Mouse (Mus musculus) urinary bladder, postnatal 36 days (tissue): ENCODE data around the gene Glra1.
"Not testable (repeated sequence)": the region's sequence is repeated elsewhere in the genome, so short reads cannot be mapped to it uniquely, and the experiment has no call there.

Experiments used
- DNase-seq, 2 experiments: peaks; one replicate each; pipeline ENCODE4 v3.0.0; 2022; ENCODE audit warnings: low spot score in 2 of 2, mixed read lengths in 1 of 2

Glra1 gene

GRCm38 (mm10) chr11:55607808-55608523 lies at the start of gene Glra1:
Gene Glra1 (minus strand): TSS chr11:55608198.
- peak; percentile 48 to 58 for DNase-seq

GRCm38 (mm10) chr11:55636961-55637360 lies 29.0 kb upstream of the Glra1 start:
- DNase-seq, result no peak

GRCm38 (mm10) chr11:55633901-55634300 lies 25.9 kb upstream of the Glra1 start:
- DNase-seq, result no peak

- DNase-seq, result not testable (repeated sequence)
Observed at GRCm38 (mm10) chr11:55614631-55615030, 6.6 kb upstream of the Glra1 start.

GRCm38 (mm10) chr11:55608524-55608920 lies 524 bp upstream of the Glra1 start:
- DNase-seq, result no peak

- DNase-seq, result no peak
Observed at GRCm38 (mm10) chr11:55607066-55607807, 761 bp downstream of the Glra1 start.

- DNase-seq, result no peak
Observed at GRCm38 (mm10) chr11:55601447-55602065, 6.4 kb downstream of the Glra1 start.

- no peak for DNase-seq
Observed at GRCm38 (mm10) chr11:55595726-55596125, 12.3 kb downstream of the Glra1 start.

- DNase-seq, result no peak
Observed at GRCm38 (mm10) chr11:55594411-55594810, 13.6 kb downstream of the Glra1 start.

GRCm38 (mm10) chr11:55591194-55591593 lies 16.8 kb downstream of the Glra1 start:
- DNase-seq, result no peak

- no peak for DNase-seq
Observed at GRCm38 (mm10) chr11:55589376-55590167, 18.4 kb downstream of the Glra1 start.

- peak in 1 of 2 experiments; percentile 5 for DNase-seq
Observed at GRCm38 (mm10) chr11:55574397-55574796, 33.6 kb downstream of the Glra1 start.

GRCm38 (mm10) chr11:55571144-55571543 lies 36.9 kb downstream of the Glra1 start:
- DNase-seq, result peak in 1 of 2 experiments; percentile 2

GRCm38 (mm10) chr11:55566309-55567099 lies 41.5 kb downstream of the Glra1 start:
- DNase-seq, result no peak

GRCm38 (mm10) chr11:55545690-55546089 lies 62.3 kb downstream of the Glra1 start:
- no peak for DNase-seq

GRCm38 (mm10) chr11:55542671-55543070 lies 65.3 kb downstream of the Glra1 start:
- no peak for DNase-seq

GRCm38 (mm10) chr11:55542128-55542527 lies 65.9 kb downstream of the Glra1 start:
- no peak for DNase-seq

- no peak for DNase-seq
Observed at GRCm38 (mm10) chr11:55534766-55535165, 73.2 kb downstream of the Glra1 start.

GRCm38 (mm10) chr11:55533378-55533777 lies 74.6 kb downstream of the Glra1 start:
- DNase-seq, result no peak

- DNase-seq, result no peak
Observed at GRCm38 (mm10) chr11:55530741-55531140, 77.3 kb downstream of the Glra1 start.
